Mouse (Mus musculus): ENCODE measurements around the gene Dnmt1. TPM values are rescaled to one million over a fixed set of nuclear protein-coding genes. Genes with fewer than 3 reads are reported as not detected.

Gene Dnmt1
- polyA plus RNA-seq, 1 experiment from 2014 or later, result 46.8 TPM

DNA sequence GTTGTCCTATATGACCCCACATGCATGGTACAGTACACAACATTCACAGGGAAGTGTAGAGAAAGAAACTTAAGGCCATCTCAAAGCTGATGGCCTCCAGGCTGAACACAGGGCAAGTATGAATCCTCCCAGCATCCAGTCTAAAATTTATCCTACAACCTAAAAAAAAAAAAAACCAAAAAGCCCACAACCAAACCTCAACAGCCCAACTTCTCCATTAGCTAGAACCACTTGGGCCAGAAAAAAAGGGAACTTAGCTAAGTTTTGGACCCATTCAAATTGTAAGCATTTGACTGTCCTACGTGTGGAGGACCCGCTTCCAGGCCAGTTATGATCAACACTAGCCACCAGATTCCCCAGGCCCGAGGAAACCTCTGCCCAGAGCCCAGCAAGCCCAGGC, 36.4 kb downstream of the Dnmt1 start:
- Histone ChIP-seq H3K9ac (ENCODE audit: low read depth, low read length) (no peak overlapping the region), H3K4me1 (ENCODE audit: control insufficient read depth, insufficient read depth, low read length) (no peaks in the 10 kb centered on the region), H3K36me3 (ENCODE audit: control insufficient read depth, insufficient read depth, low read length) (peaks cover 100% of the 10 kb centered on the region), H3K27me3 (replicated peaks; ENCODE audit: control insufficient read depth, insufficient read depth, low read length) (no peaks in the 10 kb centered on the region), H3K4me2 (ENCODE audit: low read depth, low read length) (no peak overlapping the region), H3K9me3 (ENCODE audit: control insufficient read depth, low read length) (no peaks in the 10 kb centered on the region), H3K4me3 (ENCODE audit: low read depth, low read length) (no peak overlapping the region), H3K27ac (replicated peaks; ENCODE audit: low read depth, low read length) (no peak overlapping the region)
- DNase-seq (ENCODE audit: low spot score) (no peak), ATAC-seq (ENCODE audit: low read depth) (no peak)
- 98% methylated on average over 3 of the region's 3 CpGs for WGBS

DNA sequence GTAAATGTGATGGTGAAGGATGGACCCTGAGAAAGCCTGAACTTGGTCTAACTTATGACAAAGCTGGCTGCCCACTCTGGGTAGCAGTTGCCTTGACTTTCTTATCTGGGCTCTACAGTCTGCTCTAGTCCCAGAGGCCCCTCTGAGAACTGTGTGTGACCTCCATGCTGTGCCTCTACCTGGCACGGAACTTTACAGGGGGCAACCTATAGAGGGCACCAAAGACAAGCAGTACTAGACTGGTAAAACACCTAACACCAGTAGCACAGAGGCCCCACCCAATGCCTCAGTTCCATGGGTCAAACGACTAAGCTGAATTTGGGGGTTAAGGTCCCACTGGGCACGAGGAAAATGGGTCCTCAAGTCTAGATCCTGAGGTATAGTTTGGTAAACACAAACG, 43.5 kb downstream of the Dnmt1 start:
- Histone ChIP-seq H3K9ac (ENCODE audit: low read depth, low read length) (no peak overlapping the region), H3K4me3 (ENCODE audit: low read depth, low read length) (no peak overlapping the region), H3K4me2 (ENCODE audit: low read depth, low read length) (no peak overlapping the region), H3K9me3 (ENCODE audit: control insufficient read depth, low read length) (no peaks in the 10 kb centered on the region), H3K27ac (replicated peaks; ENCODE audit: low read depth, low read length) (no peak overlapping the region), H3K27me3 (replicated peaks; ENCODE audit: control insufficient read depth, insufficient read depth, low read length) (no peaks in the 10 kb centered on the region), H3K36me3 (ENCODE audit: control insufficient read depth, insufficient read depth, low read length) (peaks cover 100% of the 10 kb centered on the region), H3K4me1 (ENCODE audit: control insufficient read depth, insufficient read depth, low read length) (no peaks in the 10 kb centered on the region)
- DNase-seq (ENCODE audit: low spot score), result no peak
- 85% methylated on average over 4 of the region's 4 CpGs for WGBS
- no peak for ATAC-seq (ENCODE audit: low read depth)

DNA sequence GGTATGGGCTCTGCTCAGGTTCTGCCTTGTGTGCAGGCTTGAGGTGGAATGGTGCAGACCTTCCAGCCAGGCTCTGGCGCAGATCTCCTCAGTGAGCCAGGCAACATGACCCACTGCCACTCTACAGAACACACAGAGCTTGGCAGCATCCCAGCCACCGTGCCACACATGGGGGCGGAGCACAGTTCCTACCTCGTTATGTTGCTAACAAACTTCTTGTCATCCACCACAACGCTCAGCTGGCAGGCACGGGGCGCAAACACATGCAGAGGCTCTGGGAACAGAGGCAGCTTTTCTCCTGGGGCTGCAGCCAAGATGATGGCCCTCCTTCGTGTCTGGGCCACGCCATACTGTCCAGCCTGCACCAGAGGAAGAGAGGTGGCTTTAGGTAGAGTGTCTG, 49.7 kb downstream of the Dnmt1 start:
- Histone ChIP-seq H3K4me2 (ENCODE audit: low read depth, low read length) (no peak overlapping the region), H3K9ac (ENCODE audit: low read depth, low read length) (no peak overlapping the region), H3K9me3 (ENCODE audit: control insufficient read depth, low read length) (no peaks in the 10 kb centered on the region), H3K36me3 (ENCODE audit: control insufficient read depth, insufficient read depth, low read length) (peaks cover 99% of the 10 kb centered on the region), H3K27ac (replicated peaks; ENCODE audit: low read depth, low read length) (no peak overlapping the region), H3K27me3 (replicated peaks; ENCODE audit: control insufficient read depth, insufficient read depth, low read length) (no peaks in the 10 kb centered on the region), H3K4me3 (ENCODE audit: low read depth, low read length) (no peak overlapping the region), H3K4me1 (ENCODE audit: control insufficient read depth, insufficient read depth, low read length) (no peaks in the 10 kb centered on the region)
- WGBS, result 92% methylated on average over 9 of the region's 9 CpGs
- ATAC-seq (ENCODE audit: low read depth), result no peak
- no peak for DNase-seq (ENCODE audit: low spot score)

DNA sequence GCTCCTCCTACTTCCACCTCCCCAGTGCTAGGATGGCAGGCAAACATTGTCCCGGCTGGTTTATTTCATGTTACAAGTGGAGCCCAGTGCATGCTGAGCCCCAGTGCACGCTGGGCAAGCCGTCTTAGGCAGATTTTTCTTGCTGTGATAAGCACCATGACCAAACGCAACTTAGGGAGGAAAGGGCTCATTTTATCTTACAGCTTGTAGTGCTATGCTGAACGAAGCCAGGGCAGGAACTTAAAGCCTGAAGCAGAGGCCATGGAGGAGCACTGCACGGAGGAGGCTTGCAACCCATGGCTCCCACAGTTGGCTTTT, 57.6 kb downstream of the Dnmt1 start:
- Histone ChIP-seq H3K4me1 (ENCODE audit: control insufficient read depth, insufficient read depth, low read length) (peaks cover 6% of the 10 kb centered on the region; the same call in 1 of the 2 replicates), H3K27ac (replicated peaks; ENCODE audit: low read depth, low read length) (no peak overlapping the region), H3K27me3 (replicated peaks; ENCODE audit: control insufficient read depth, insufficient read depth, low read length) (no peaks in the 10 kb centered on the region), H3K9ac (ENCODE audit: low read depth, low read length) (no peak overlapping the region), H3K4me2 (ENCODE audit: low read depth, low read length) (no peak overlapping the region), H3K36me3 (ENCODE audit: control insufficient read depth, insufficient read depth, low read length) (peaks cover 27% of the 10 kb centered on the region), H3K9me3 (ENCODE audit: control insufficient read depth, low read length) (no peaks in the 10 kb centered on the region), H3K4me3 (ENCODE audit: low read depth, low read length) (no peak overlapping the region)
- WGBS, result 36% methylated on average over 6 of the region's 6 CpGs
- DNase-seq (ENCODE audit: low spot score) (no peak), ATAC-seq (ENCODE audit: low read depth) (no peak)

DNA sequence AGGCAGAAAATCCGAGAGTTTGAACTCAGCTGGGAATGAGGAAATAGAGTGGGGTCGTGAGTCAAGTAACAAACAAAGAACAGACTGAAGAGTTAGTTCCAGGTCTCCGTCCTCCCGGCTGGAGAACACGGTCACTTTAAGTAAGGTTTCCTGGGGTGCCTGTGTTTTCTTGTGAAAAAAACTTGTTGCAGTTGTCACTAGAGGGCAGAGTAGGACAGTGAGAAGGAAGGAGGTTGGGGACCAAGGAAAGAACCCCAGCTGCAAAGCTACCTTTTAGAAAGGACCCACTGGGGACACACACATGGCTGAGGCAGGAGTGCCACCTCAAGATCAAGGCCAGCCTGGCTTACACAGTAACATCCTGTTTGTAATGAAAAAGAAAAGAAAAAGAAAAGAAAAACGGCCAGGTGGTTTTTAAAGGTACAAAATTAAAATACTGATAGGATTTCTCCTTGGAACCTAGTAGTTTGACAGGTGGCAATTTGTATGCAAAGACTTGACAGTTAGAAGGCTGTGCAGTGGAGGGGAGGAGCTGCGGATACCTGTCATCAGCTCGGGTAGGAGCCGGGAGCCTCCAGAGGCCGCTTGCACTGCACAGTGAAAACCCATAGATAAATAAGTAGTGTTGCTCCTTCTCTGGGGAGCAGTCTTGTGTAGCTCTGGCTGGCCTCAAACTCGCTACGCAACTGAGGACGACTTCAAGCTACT, 58.1 kb downstream of the Dnmt1 start:
- 11% methylated on average over 13 of the region's 13 CpGs for WGBS
- peak; percentile 60 for DNase-seq (ENCODE audit: low spot score)

DNA sequence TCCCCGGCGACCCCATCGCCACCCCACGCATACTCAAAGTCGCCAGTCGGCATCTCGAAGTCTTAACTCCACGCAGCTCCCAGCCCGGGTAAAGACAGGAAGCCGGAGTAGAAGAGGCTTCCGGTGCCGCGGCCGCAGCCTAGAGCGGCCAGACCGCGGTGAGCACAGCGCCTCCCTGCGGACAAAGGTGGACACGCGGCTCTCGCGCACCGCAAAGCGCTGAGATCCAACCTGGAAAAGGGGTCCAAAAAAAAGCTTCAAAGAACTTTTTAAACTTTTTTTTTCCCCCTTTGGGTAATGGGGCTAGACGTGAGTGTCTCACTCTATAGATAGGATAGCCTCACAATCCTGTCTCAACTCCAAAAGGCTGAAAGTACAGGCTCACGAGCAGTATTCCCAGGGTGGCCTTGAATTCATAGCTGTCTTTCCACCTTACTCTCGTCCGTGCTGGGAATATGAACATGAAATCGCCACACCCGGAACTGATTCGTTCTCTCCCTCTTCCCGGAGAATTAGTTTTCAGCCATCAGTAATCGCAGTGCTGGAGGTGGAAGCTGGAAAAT, 61.1 kb downstream of the Dnmt1 start, which contains the start of gene Eif3g:
Gene Eif3g, minus strand, starts transcription at position 113 of the 563 bp plus-strand sequence.
- Histone ChIP-seq H3K4me1 (ENCODE audit: control insufficient read depth, insufficient read depth, low read length) (peaks cover 7% of the 10 kb centered on the region; the same call in 1 of the 2 replicates), H3K27ac (replicated peaks; ENCODE audit: low read depth, low read length) (0 out of 2 replicates have a peak within 1 kb of the TSS, but pooled peaks have one; percentile 40), H3K4me2 (ENCODE audit: low read depth, low read length) (peak within 1 kb of the TSS; percentile 67), H3K27me3 (replicated peaks; ENCODE audit: control insufficient read depth, insufficient read depth, low read length) (no peaks in the 10 kb centered on the region), H3K9me3 (ENCODE audit: control insufficient read depth, low read length) (no peaks in the 10 kb centered on the region), H3K4me3 (ENCODE audit: low read depth, low read length) (peak within 1 kb of the TSS; percentile 93), H3K9ac (ENCODE audit: low read depth, low read length) (peak within 1 kb of the TSS; percentile 96), H3K36me3 (ENCODE audit: control insufficient read depth, insufficient read depth, low read length) (peaks cover 33% of the 10 kb centered on the region)
- DNase-seq (ENCODE audit: low spot score) (peak; percentile 94), ATAC-seq (ENCODE audit: low read depth) (peak; percentile 90)
- WGBS, result 4% methylated on average over 34 of the region's 34 CpGs

More for the DNA sequence above, 58.1 kb downstream of the Dnmt1 start:
- Histone ChIP-seq H3K27ac (replicated peaks; ENCODE audit: low read depth, low read length) (no peak overlapping the region), H3K4me3 (ENCODE audit: low read depth, low read length) (no peak overlapping the region), H3K4me1 (ENCODE audit: control insufficient read depth, insufficient read depth, low read length) (peaks cover 7% of the 10 kb centered on the region; the same call in 1 of the 2 replicates), H3K9ac (ENCODE audit: low read depth, low read length) (no peak overlapping the region), H3K4me2 (ENCODE audit: low read depth, low read length) (no peak overlapping the region), H3K27me3 (replicated peaks; ENCODE audit: control insufficient read depth, insufficient read depth, low read length) (no peaks in the 10 kb centered on the region), H3K9me3 (ENCODE audit: control insufficient read depth, low read length) (no peaks in the 10 kb centered on the region), H3K36me3 (ENCODE audit: control insufficient read depth, insufficient read depth, low read length) (peaks cover 24% of the 10 kb centered on the region)
- ATAC-seq (ENCODE audit: low read depth), result 0 out of 2 replicates have a peak, but pooled peaks have one; percentile 6

DNA sequence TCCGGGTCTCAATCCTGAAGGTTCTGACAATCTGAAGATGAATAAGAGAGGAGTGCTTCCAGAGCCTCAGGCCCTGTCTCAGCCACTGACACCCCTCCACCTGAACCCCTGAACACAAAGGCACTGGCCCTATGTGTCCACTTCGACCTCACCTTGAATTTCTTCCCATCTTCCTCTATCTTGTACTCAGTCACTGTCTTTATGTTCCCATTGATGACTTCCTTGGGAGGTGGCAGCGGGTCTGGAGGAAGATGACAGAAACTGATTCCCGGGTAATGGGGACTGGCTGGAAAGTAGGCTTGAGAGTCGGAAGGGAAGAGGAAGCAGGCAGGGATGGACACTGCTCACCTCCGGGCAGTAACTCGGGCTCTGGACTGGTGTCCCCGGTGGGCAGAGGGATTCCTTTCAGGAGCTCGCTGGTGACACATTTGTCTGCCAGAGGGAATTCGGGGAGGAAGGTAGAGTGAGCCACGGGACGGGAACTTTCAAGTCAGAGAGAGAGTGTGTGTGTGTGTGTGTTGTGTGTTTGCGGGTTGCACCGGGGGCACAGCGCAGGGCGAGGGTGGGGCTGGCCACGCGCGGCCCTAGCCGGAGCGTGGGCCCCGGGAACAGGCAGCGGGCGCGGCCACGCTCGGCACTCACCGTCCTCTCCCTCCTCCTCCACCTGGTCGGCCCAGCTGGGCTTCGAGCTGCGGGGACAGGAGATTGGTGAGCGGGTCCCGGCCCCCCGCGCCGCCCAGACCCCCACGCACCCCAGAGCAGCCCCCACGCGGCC, 61.8 kb downstream of the Dnmt1 start:
- Histone ChIP-seq H3K4me1 (ENCODE audit: control insufficient read depth, insufficient read depth, low read length) (peaks cover 7% of the 10 kb centered on the region; the same call in 1 of the 2 replicates), H3K27ac (replicated peaks; ENCODE audit: low read depth, low read length) (0 out of 2 replicates have a peak overlapping the region, but pooled peaks have one; percentile 40), H3K36me3 (ENCODE audit: control insufficient read depth, insufficient read depth, low read length) (peaks cover 39% of the 10 kb centered on the region), H3K9me3 (ENCODE audit: control insufficient read depth, low read length) (no peaks in the 10 kb centered on the region), H3K27me3 (replicated peaks; ENCODE audit: control insufficient read depth, insufficient read depth, low read length) (no peaks in the 10 kb centered on the region), H3K9ac (ENCODE audit: low read depth, low read length) (peak overlapping the region; percentile 96), H3K4me3 (ENCODE audit: low read depth, low read length) (peak overlapping the region; percentile 93), H3K4me2 (ENCODE audit: low read depth, low read length) (peak overlapping the region; percentile 67)
- ATAC-seq (ENCODE audit: low read depth), result peak; percentile 42
- 6% methylated on average over 20 of the region's 39 CpGs for WGBS
- DNase-seq (ENCODE audit: low spot score), result no peak

DNA sequence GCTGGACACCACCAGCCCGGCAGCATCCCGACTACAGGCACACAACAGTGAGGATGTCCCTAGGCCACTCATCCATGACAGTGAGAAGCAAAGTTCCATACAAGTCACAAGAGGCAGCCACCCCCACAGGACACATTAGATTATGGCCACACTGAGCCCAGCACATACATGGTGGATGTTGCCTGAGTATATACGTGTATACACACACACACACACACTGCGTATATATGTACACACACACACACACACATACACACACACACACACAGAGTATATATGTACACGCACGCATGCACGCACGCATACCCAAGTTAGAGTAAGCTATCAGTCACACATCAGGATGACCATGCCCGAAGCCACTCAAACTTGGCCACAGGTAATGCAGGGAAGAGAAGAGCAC, 64.3 kb downstream of the Dnmt1 start:
- Histone ChIP-seq H3K4me2 (ENCODE audit: low read depth, low read length) (no peak overlapping the region), H3K9me3 (ENCODE audit: control insufficient read depth, low read length) (no peaks in the 10 kb centered on the region), H3K27ac (replicated peaks; ENCODE audit: low read depth, low read length) (no peak overlapping the region), H3K36me3 (ENCODE audit: control insufficient read depth, insufficient read depth, low read length) (peaks cover 65% of the 10 kb centered on the region), H3K4me1 (ENCODE audit: control insufficient read depth, insufficient read depth, low read length) (peaks cover 7% of the 10 kb centered on the region; the same call in 1 of the 2 replicates), H3K27me3 (replicated peaks; ENCODE audit: control insufficient read depth, insufficient read depth, low read length) (no peaks in the 10 kb centered on the region), H3K4me3 (ENCODE audit: low read depth, low read length) (no peak overlapping the region), H3K9ac (ENCODE audit: low read depth, low read length) (no peak overlapping the region; the same call in 1 of the 2 replicates)
- 92% methylated on average over 9 of the region's 9 CpGs for WGBS
- no peak for DNase-seq (ENCODE audit: low spot score)
- ATAC-seq (ENCODE audit: low read depth), result no peak

Measured in embryonic facial prominence, embryonic 14.5 days (tissue).